Mouse (Mus musculus) liver, embryonic 16.5 days (tissue): ENCODE measurements at regions not wholly inside any gene's neighbourhood (a gene's known extent, or its start where the extent isn't known, plus 50 kb on each side); places are given as distances from the start of the nearest gene placed in this dataset.

Source experiments
- ATAC-seq: fragments of 200-750 bp; cut with Nextera tagmentation; 2 replicates; pipeline ENCODE4 v1.8.0; 2017; ENCODE audit warnings: low read depth, mild to moderate bottlenecking, moderate number of reproducible peaks, moderate library complexity
- H3K27ac ChIP-seq: fragments of 300-500 bp; sonication (generic); 2 replicates; pipeline ENCODE4 v1.5.1; 2014; ENCODE audit warnings: mild to moderate bottlenecking, low read length
- H3K27me3 ChIP-seq: fragments of 300-500 bp; sonication (generic); 2 replicates; pipeline ENCODE4 v1.6.1; 2014; ENCODE audit warnings: low read depth, low read length, mixed read lengths; ENCODE audit not compliant: control insufficient read depth, insufficient read depth
- H3K36me3 ChIP-seq: fragments of 300-500 bp; sonication (generic); 2 replicates; pipeline ENCODE4 v1.6.1; 2014; ENCODE audit warnings: mild to moderate bottlenecking; ENCODE audit not compliant: control insufficient read depth, insufficient read depth
- H3K4me1 ChIP-seq: fragments of 300-500 bp; sonication (generic); 2 replicates; pipeline ENCODE4 v1.6.1; 2014; ENCODE audit warnings: low read depth, low read length, mixed read lengths; ENCODE audit not compliant: control insufficient read depth
- H3K4me2 ChIP-seq: fragments of 300-500 bp; sonication (generic); 2 replicates; pipeline ENCODE4 v1.6.1; 2014; ENCODE audit warnings: low read depth, low read length, mixed read lengths
- H3K4me3 ChIP-seq: fragments of 300-500 bp; sonication (generic); 2 replicates; pipeline ENCODE4 v1.5.1; 2014; ENCODE audit warnings: low read depth, mild to moderate bottlenecking, low read length
- H3K9ac ChIP-seq: fragments of 300-500 bp; sonication (generic); 2 replicates; pipeline ENCODE4 v1.6.1; 2014; ENCODE audit warnings: low read depth, low read length
- H3K9me3 ChIP-seq: fragments of 300-500 bp; sonication (generic); replicated peaks from 2 replicates; pipeline ENCODE4 v1.6.1; 2016; ENCODE audit warnings: low read length; ENCODE audit not compliant: control insufficient read depth
- WGBS: fragments of 180-500 bp; shearing (Covaris S2); extraction: QIAGEN DNeasy Blood & Tissue Kit; methylation state at CpG from one replicate; pipeline ENCODE4 v1.1.7; 2014; ENCODE audit not compliant: insufficient replicate concordance; 5-methylcytosine and 5-hydroxymethylcytosine counted together

- H3K4me3 ChIP-seq: no peak overlapping the region
- no peaks in the 10 kb centered on the region for H3K4me1 ChIP-seq
- 62% methylated on average over 6 of the region's 6 CpGs for WGBS
- no peaks in the 10 kb centered on the region for H3K27me3 ChIP-seq
- no peak overlapping the region for H3K27ac ChIP-seq
- no peaks in the 10 kb centered on the region for H3K9me3 ChIP-seq
- no peak for ATAC-seq
- no peak overlapping the region for H3K9ac ChIP-seq
- no peaks in the 10 kb centered on the region for H3K36me3 ChIP-seq
- H3K4me2 ChIP-seq: no peak overlapping the region
Observed at GRCm38 (mm10) chr11:18601568-18602182, 417.1 kb downstream of the Meis1 start.

GRCm38 (mm10) chr11:18598349-18598748, 420.4 kb downstream of the Meis1 start:
- 56% methylated on average over 3 of the region's 3 CpGs for WGBS

GRCm38 (mm10) chr11:18596996-18597395, 421.8 kb downstream of the Meis1 start:
- no peaks in the 10 kb centered on the region for H3K36me3 ChIP-seq
- WGBS: 63% methylated on average over 4 of the region's 4 CpGs
- H3K9ac ChIP-seq: no peak overlapping the region
- no peak overlapping the region for H3K4me2 ChIP-seq
- no peak for ATAC-seq
- no peaks in the 10 kb centered on the region for H3K27me3 ChIP-seq
- no peak overlapping the region for H3K4me3 ChIP-seq
- H3K4me1 ChIP-seq: no peaks in the 10 kb centered on the region
- H3K9me3 ChIP-seq: no peaks in the 10 kb centered on the region
- H3K27ac ChIP-seq: no peak overlapping the region

More at GRCm38 (mm10) chr11:18598349-18598748, 420.4 kb downstream of the Meis1 start:
- no peak overlapping the region for H3K4me3 ChIP-seq
- no peak overlapping the region for H3K9ac ChIP-seq
- H3K4me2 ChIP-seq: no peak overlapping the region
- no peak overlapping the region for H3K27ac ChIP-seq
- no peaks in the 10 kb centered on the region for H3K36me3 ChIP-seq
- no peak for ATAC-seq
- no peaks in the 10 kb centered on the region for H3K4me1 ChIP-seq
- H3K27me3 ChIP-seq: no peaks in the 10 kb centered on the region
- H3K9me3 ChIP-seq: no peaks in the 10 kb centered on the region

GRCm38 (mm10) chr11:18590487-18590886, 428.3 kb downstream of the Meis1 start:
- Histone ChIP-seq H3K4me3 (no peak overlapping the region), H3K4me2 (no peak overlapping the region), H3K27ac (no peak overlapping the region), H3K36me3 (no peaks in the 10 kb centered on the region), H3K9ac (no peak overlapping the region), H3K9me3 (no peaks in the 10 kb centered on the region), H3K4me1 (no peaks in the 10 kb centered on the region), H3K27me3 (no peaks in the 10 kb centered on the region)
- no peak for ATAC-seq
- WGBS: 74% methylated on average over 1 of the region's 1 CpGs

- Histone ChIP-seq H3K9me3 (no peaks in the 10 kb centered on the region), H3K27ac (no peak overlapping the region), H3K36me3 (no peaks in the 10 kb centered on the region), H3K9ac (no peak overlapping the region), H3K27me3 (no peaks in the 10 kb centered on the region), H3K4me3 (no peak overlapping the region), H3K4me1 (no peaks in the 10 kb centered on the region), H3K4me2 (no peak overlapping the region)
- no peak for ATAC-seq
- 44% methylated on average over 3 of the region's 3 CpGs for WGBS
Observed at GRCm38 (mm10) chr11:18586468-18586867, 432.3 kb downstream of the Meis1 start.

- Histone ChIP-seq H3K36me3 (no peaks in the 10 kb centered on the region), H3K4me2 (no peak overlapping the region), H3K9me3 (no peaks in the 10 kb centered on the region), H3K4me3 (no peak overlapping the region), H3K9ac (no peak overlapping the region), H3K27ac (no peak overlapping the region), H3K27me3 (no peaks in the 10 kb centered on the region), H3K4me1 (no peaks in the 10 kb centered on the region)
- no peak for ATAC-seq
- WGBS: 59% methylated on average over 8 of the region's 8 CpGs
Observed at GRCm38 (mm10) chr11:18585031-18585430, 433.8 kb downstream of the Meis1 start.

- no peak for ATAC-seq
Observed at GRCm38 (mm10) chr11:18582781-18583161, 436.0 kb downstream of the Meis1 start.

GRCm38 (mm10) chr11:18581997-18582780, 436.6 kb downstream of the Meis1 start:
- Histone ChIP-seq H3K4me1 (no peaks in the 10 kb centered on the region), H3K27ac (no peak overlapping the region), H3K9ac (no peak overlapping the region), H3K4me2 (no peak overlapping the region), H3K4me3 (no peak overlapping the region), H3K36me3 (no peaks in the 10 kb centered on the region), H3K27me3 (no peaks in the 10 kb centered on the region), H3K9me3 (no peaks in the 10 kb centered on the region)
- 42% methylated on average over 2 of the region's 2 CpGs for WGBS
- ATAC-seq: no peak

More at GRCm38 (mm10) chr11:18582781-18583161, 436.0 kb downstream of the Meis1 start:
- Histone ChIP-seq H3K9me3 (no peaks in the 10 kb centered on the region), H3K4me3 (no peak overlapping the region), H3K36me3 (no peaks in the 10 kb centered on the region), H3K27ac (no peak overlapping the region), H3K4me1 (no peaks in the 10 kb centered on the region), H3K9ac (no peak overlapping the region), H3K4me2 (no peak overlapping the region), H3K27me3 (no peaks in the 10 kb centered on the region)
- 58% methylated on average over 1 of the region's 1 CpGs for WGBS

GRCm38 (mm10) chr11:18581078-18581800, 437.5 kb downstream of the Meis1 start:
- no peaks in the 10 kb centered on the region for H3K9me3 ChIP-seq
- no peak overlapping the region for H3K4me2 ChIP-seq
- H3K9ac ChIP-seq: no peak overlapping the region
- no peak overlapping the region for H3K27ac ChIP-seq
- no peaks in the 10 kb centered on the region for H3K36me3 ChIP-seq
- 68% methylated on average over 8 of the region's 8 CpGs for WGBS
- no peak overlapping the region for H3K4me3 ChIP-seq
- no peaks in the 10 kb centered on the region for H3K4me1 ChIP-seq
- ATAC-seq: no peak
- no peaks in the 10 kb centered on the region for H3K27me3 ChIP-seq
